Mouse (Mus musculus) neural tube, embryonic 11.5 days (tissue): ENCODE results near the gene Akr1b3. TPM values are rescaled to one million over a fixed set of nuclear protein-coding genes. Genes with fewer than 3 reads are reported as not detected.
"Not testable (repeated sequence)": the region's sequence is repeated elsewhere in the genome, so short reads cannot be mapped to it uniquely, and the experiment has no call there.

ENCODE experiments used
- ATAC-seq: fragments of 200-750 bp; cut with Nextera tagmentation; 2 replicates; pipeline ENCODE4 v1.8.0; 2017; ENCODE audit warnings: moderate number of reproducible peaks, mild to moderate bottlenecking, moderate TSS enrichment, moderate library complexity; ENCODE audit not compliant: insufficient read depth, low FRiP score, low TSS enrichment
- DNase-seq: peaks from one replicate; pipeline ENCODE4 v3.0.0-alpha.2; 2015; ENCODE audit warnings: low spot score
- H3K27ac ChIP-seq: fragments of 300-500 bp; sonication (generic); 2 replicates; pipeline ENCODE4 v1.5.1; 2014; ENCODE audit warnings: low read depth, mild to moderate bottlenecking, low read length
- H3K27me3 ChIP-seq: fragments of 300-500 bp; sonication (generic); 2 replicates; pipeline ENCODE4 v1.6.1; 2014; ENCODE audit warnings: mild to moderate bottlenecking, low read length, mixed read lengths; ENCODE audit not compliant: control insufficient read depth, insufficient read depth
- H3K36me3 ChIP-seq: fragments of 300-500 bp; sonication (generic); 2 replicates; pipeline ENCODE4 v1.6.1; 2014; ENCODE audit warnings: mild to moderate bottlenecking, low read length, moderate library complexity, mixed read lengths; ENCODE audit not compliant: control insufficient read depth, insufficient read depth
- H3K4me1 ChIP-seq: fragments of 300-500 bp; sonication (generic); 2 replicates; pipeline ENCODE4 v1.6.1; 2014; ENCODE audit warnings: low read length, mixed read lengths; ENCODE audit not compliant: control insufficient read depth, insufficient read depth
- H3K4me2 ChIP-seq: fragments of 300-500 bp; sonication (generic); 2 replicates; pipeline ENCODE4 v1.6.1; 2014; ENCODE audit warnings: low read depth, mild to moderate bottlenecking, moderate library complexity
- H3K4me3 ChIP-seq: fragments of 300-500 bp; sonication (generic); 2 replicates; pipeline ENCODE4 v1.5.1; 2014; ENCODE audit warnings: low read depth, low read length
- H3K9ac ChIP-seq: fragments of 300-500 bp; sonication (generic); 2 replicates; pipeline ENCODE4 v1.6.1; 2014; ENCODE audit warnings: mild to moderate bottlenecking, low read length
- H3K9me3 ChIP-seq: fragments of 300-500 bp; sonication (generic); 2 replicates; pipeline ENCODE4 v1.6.1; 2016; ENCODE audit warnings: low read length; ENCODE audit not compliant: control insufficient read depth
- WGBS: fragments of 180-500 bp; shearing (Covaris S2); extraction: QIAGEN DNeasy Blood & Tissue Kit; methylation state at CpG from one replicate; pipeline ENCODE4 v1.1.7; 2014; 5-methylcytosine and 5-hydroxymethylcytosine counted together
- polyA plus RNA-seq: library from polyadenylated mRNA; unstranded; fragments of >200 nt; fragmentation: Nextera tagmentation; extraction: Ambion mirVana; gene quantifications from 2 replicates; pipeline ENCODE4 v1.2.1, GENCODE M21; 2014

Akr1b3 gene
- polyA plus RNA-seq, 1 experiment from 2014 or later: 206 TPM

DNA sequence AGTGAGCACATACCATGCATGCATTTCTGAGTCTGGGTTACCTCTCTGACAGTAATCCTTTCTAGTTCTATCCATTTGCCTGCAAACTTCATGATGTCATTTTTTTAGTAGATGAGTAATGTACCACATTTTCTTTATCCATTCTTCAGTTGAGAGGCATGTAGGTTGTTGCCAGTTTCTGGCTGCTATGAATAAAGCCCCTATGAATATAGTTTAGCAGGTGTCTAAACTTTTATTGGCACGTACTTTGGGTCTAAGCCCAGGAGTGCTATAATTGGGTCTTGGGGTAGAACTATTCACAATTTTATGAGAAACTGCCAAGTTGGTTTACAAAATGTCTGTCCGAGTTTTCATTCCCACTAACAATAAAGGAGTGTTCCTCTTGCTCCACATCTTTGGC, 20.5 kb upstream of the Akr1b3 start:
- H3K4me1 ChIP-seq: no peaks in the 10 kb centered on the region
- DNase-seq: no peak
- H3K9ac ChIP-seq: no peak overlapping the region
- 81% methylated on average over 2 of the region's 2 CpGs for WGBS
- no peak overlapping the region for H3K4me3 ChIP-seq
- no peak for ATAC-seq
- no peaks in the 10 kb centered on the region for H3K9me3 ChIP-seq
- no peaks in the 10 kb centered on the region for H3K36me3 ChIP-seq
- H3K4me2 ChIP-seq: no peak overlapping the region
- no peaks in the 10 kb centered on the region for H3K27me3 ChIP-seq
- no peak overlapping the region for H3K27ac ChIP-seq

DNA sequence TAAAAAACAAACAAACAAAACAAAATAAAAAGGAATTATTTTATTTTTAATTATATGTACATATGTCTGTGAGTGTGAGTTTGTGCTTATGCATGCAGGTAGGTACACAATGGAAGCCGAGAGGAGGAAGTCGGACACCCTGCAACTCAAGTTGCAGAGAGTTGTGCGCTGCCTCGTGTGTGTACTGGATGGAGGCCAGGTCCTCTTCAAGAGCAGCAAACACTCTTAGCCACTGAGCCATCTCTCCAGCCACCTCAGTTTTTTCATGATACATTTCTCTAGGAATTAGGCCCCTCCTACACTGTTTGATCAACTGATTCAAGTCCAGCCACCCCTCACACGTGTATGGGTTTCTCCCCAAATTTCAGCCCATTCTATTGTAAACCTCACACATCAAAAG, 17.4 kb upstream of the Akr1b3 start:
- Histone ChIP-seq H3K36me3 (no peaks in the 10 kb centered on the region), H3K4me2 (no peak overlapping the region), H3K4me1 (no peaks in the 10 kb centered on the region), H3K27ac (no peak overlapping the region), H3K9me3 (no peaks in the 10 kb centered on the region), H3K4me3 (no peak overlapping the region), H3K9ac (no peak overlapping the region), H3K27me3 (no peaks in the 10 kb centered on the region)
- DNase-seq: no peak
- WGBS: 90% methylated on average over 5 of the region's 5 CpGs
- ATAC-seq: no peak

DNA sequence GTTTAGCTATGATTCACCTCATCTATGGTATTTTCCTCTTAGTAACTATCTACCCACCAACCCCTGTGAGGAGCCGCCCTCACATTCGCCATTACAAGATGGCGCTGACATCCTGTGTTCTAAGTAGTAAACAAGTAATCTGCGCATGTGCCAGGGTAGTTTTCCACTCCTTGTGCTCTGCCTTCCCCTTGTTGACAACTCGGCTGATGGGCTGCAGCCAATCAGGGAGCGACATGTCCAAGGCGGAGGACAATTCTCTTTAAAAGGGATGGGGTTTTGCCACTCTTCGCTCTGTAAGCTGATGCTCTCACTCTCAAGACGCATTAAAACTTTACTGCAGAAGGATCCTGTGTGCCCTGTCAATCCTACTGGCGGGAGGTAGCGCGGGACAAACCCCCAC, 14.5 kb upstream of the Akr1b3 start:
- not testable (repeated sequence) for DNase-seq, ATAC-seq, H3K27ac ChIP-seq, H3K4me3 ChIP-seq, H3K9me3 ChIP-seq, H3K27me3 ChIP-seq, H3K4me2 ChIP-seq, H3K9ac ChIP-seq, H3K36me3 ChIP-seq, H3K4me1 ChIP-seq
- WGBS: 84% methylated on average over 12 of the region's 12 CpGs

DNA sequence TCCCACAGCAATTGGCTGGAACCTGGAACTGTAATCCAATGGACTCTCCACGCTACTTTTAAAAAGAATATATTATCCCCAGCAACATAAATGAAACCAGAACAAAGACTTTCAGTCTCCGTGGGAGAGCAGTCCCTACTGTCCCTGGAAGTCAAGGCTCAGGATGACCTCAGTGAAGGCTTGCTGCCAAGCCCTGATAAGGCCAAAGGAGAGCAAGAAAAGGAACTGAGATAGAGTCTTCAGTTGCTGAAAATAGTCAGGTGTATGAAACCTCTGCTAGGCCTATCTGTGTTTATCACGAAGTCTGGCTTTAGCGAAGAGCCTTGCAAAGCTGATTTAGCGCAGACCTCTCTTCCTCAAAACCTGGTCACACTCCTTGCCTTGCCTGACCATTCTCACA, 14.1 kb upstream of the Akr1b3 start:
- Histone ChIP-seq H3K27me3 (no peaks in the 10 kb centered on the region), H3K36me3 (no peaks in the 10 kb centered on the region), H3K9ac (no peak overlapping the region), H3K4me1 (no peaks in the 10 kb centered on the region), H3K9me3 (no peaks in the 10 kb centered on the region), H3K4me2 (no peak overlapping the region), H3K27ac (no peak overlapping the region), H3K4me3 (no peak overlapping the region)
- DNase-seq: no peak
- no peak for ATAC-seq
- 92% methylated on average over 5 of the region's 5 CpGs for WGBS

DNA sequence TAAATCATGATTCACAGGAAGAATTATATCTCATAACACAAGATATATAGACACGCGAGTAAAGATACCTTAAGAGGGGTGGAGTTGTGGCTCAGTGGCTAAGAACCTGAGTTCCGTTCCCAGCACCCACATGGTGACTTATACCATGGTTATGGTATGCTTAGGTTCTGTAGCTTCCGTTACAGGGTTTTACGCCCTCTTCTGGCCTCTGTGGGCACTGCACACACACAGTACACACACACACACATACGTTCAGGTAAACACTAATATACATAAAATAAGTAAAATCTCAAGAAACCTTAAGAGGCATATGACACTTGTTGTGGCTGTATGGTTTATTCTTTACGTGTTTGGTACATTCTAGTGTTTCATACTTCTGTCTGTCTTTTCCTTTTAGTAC, 4.8 kb upstream of the Akr1b3 start:
- Histone ChIP-seq H3K9ac (no peak overlapping the region), H3K36me3 (no peaks in the 10 kb centered on the region), H3K27me3 (no peaks in the 10 kb centered on the region), H3K9me3 (no peaks in the 10 kb centered on the region), H3K4me2 (no peak overlapping the region), H3K27ac (no peak overlapping the region), H3K4me3 (no peak overlapping the region), H3K4me1 (no peaks in the 10 kb centered on the region)
- ATAC-seq (no peak), DNase-seq (no peak)
- WGBS: 94% methylated on average over 7 of the region's 7 CpGs

DNA sequence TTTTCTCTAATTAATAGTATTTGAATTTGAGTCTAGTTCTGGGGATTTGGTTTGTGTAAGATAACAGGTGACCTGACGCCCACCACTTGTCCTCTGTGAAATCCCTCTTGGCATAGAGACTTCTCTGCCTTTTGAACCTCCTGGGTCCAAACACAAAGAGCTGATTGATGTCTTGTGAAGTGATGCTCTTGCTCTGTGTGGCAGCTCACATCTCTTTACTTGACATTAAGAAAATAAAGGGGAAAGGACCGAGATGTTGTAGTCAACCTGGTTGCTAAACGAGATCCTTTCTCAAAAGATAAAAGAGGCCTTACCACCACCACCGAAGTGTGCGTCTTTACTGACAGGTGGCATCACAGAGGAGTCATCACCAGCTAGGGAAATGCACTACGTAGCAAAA, 1.4 kb upstream of the Akr1b3 start:
- no peak for DNase-seq

DNA sequence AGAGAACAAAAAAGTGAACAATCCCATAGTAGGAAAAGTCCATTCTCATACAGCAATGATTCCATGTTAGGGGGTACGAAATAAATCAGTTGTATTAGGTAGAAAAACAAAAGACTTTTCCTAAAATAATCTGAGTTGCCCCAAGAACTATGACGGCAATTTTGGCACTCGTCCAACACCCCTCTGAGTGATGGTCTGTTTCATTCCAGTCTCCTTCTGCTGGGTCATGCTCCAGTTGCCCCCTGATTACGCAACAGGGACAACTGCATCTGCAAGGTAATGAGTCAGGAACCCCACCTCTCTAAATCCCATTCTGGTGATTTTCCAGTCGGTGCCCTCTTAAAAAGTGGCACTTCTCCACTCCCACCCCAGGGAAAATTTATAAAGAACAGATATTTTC, 894 bp upstream of the Akr1b3 start:
- Histone ChIP-seq H3K4me3 (no peak overlapping the region), H3K9me3 (no peaks in the 10 kb centered on the region), H3K4me1 (peaks cover 11% of the 10 kb centered on the region; the same call in 1 of the 2 replicates), H3K9ac (no peak overlapping the region), H3K4me2 (no peak overlapping the region), H3K27me3 (no peaks in the 10 kb centered on the region), H3K27ac (no peak overlapping the region), H3K36me3 (no peaks in the 10 kb centered on the region)
- 72% methylated on average over 5 of the region's 5 CpGs for WGBS
- DNase-seq (no peak), ATAC-seq (no peak)

More for the DNA sequence above, 1.4 kb upstream of the Akr1b3 start:
- ATAC-seq: no peak
- 85% methylated on average over 6 of the region's 6 CpGs for WGBS
- H3K27me3 ChIP-seq: no peaks in the 10 kb centered on the region
- H3K4me2 ChIP-seq: no peak overlapping the region
- H3K27ac ChIP-seq: no peak overlapping the region
- H3K4me1 ChIP-seq: peaks cover 11% of the 10 kb centered on the region; the same call in 1 of the 2 replicates
- H3K9me3 ChIP-seq: no peaks in the 10 kb centered on the region
- H3K4me3 ChIP-seq: no peak overlapping the region
- H3K9ac ChIP-seq: no peak overlapping the region
- no peaks in the 10 kb centered on the region for H3K36me3 ChIP-seq

DNA sequence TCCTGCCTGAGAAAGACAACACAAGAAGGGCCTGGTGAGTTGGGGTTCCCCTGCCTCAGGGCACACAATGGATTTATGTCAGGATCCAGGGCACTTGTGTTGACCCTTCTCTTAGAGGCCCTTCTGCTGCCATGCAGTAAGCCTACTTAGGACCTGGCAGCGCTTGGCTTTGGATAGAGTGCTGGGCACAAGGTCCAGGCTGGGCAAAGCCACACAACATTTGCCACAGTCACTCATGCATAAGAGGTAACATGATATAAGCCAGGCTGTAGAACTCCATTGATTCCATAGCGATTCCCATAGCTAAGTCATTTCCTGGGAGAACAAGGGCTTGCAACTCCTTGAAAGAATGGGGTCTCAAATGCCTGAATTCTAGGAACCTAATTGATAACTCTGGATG, 3.4 kb downstream of the Akr1b3 start:
- Histone ChIP-seq H3K36me3 (peaks cover 6% of the 10 kb centered on the region), H3K27me3 (no peaks in the 10 kb centered on the region), H3K4me1 (peaks cover 11% of the 10 kb centered on the region; the same call in 1 of the 2 replicates), H3K4me3 (no peak overlapping the region), H3K27ac (no peak overlapping the region), H3K9me3 (no peaks in the 10 kb centered on the region), H3K4me2 (no peak overlapping the region), H3K9ac (no peak overlapping the region)
- DNase-seq (no peak), ATAC-seq (no peak)
- 95% methylated on average over 2 of the region's 2 CpGs for WGBS

DNA sequence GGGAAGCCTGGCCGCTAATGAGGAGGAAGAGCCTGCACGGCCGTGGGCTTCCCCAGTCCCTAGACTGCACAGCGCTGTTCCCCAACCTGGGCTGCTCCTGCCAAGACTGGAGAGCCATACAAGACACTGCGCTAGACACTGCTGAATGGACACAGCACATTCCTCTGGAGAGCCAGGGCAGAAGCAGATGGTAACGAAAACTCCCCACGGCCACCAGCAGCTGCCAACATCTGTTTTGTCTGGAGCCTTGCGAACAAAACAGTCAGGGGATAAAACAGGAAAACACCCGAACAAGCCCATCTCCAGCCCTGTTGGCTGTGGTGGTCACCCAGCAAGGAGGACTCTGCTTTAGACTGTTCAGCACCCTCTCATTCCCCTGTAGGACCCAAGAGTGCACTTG, 3.9 kb downstream of the Akr1b3 start:
- H3K36me3 ChIP-seq: peaks cover 6% of the 10 kb centered on the region
- DNase-seq (no peak), ATAC-seq (no peak)
- H3K9me3 ChIP-seq: no peaks in the 10 kb centered on the region
- 86% methylated on average over 9 of the region's 9 CpGs for WGBS
- H3K4me2 ChIP-seq: no peak overlapping the region
- H3K4me3 ChIP-seq: no peak overlapping the region
- H3K4me1 ChIP-seq: peaks cover 11% of the 10 kb centered on the region; the same call in 1 of the 2 replicates
- H3K27me3 ChIP-seq: no peaks in the 10 kb centered on the region
- no peak overlapping the region for H3K9ac ChIP-seq
- no peak overlapping the region for H3K27ac ChIP-seq
